Mouse (Mus musculus): Measurements from ENCODE around the gene Gtpbp1.

GRCm38 (mm10) chr15:79657837-79658530 is 32.7 kb upstream of the Gtpbp1 start:
- peak; percentile 29; the same call in 1 of the 2 replicates for TF ChIP-seq CTCF (IDR thresholded peaks at IDR 0.05; ENCODE audit: insufficient read depth, low read depth, low read length)
- TF ChIP-seq POLR2A (IDR thresholded peaks at IDR 0.05; ENCODE audit: insufficient read depth, low read depth, low read length), result no peak
